7 mouse cellular contexts compared by ENCODE assay signal in genomic region chr13:34149463-34150176, GRCm38 (mm10). TPM values are rescaled to one million over a fixed set of nuclear protein-coding genes. Genes with fewer than 3 reads are reported as not detected.
DNase-seq lines count a peak whose midpoint lies in the region; ATAC-seq lines count a peak whose summit lies in the region.

No protein-coding gene starts in this region.

- H3K27ac ChIP-seq in heart, embryonic 16.5 days (ENCODE audit: low read length), result peak overlapping the region; percentile 87
- H3K27ac ChIP-seq in liver, embryonic 12.5 days, result no peak overlapping the region
- 0 out of 2 replicates have a peak overlapping the region, but pooled peaks have one; percentile 1 for H3K27ac ChIP-seq in stomach, embryonic 16.5 days (ENCODE audit: low read length)

- WGBS in heart, embryonic 16.5 days, result 54% methylated on average over 5 of the region's 5 CpGs
- WGBS in liver, embryonic 12.5 days (ENCODE audit: insufficient replicate concordance), result 49% methylated on average over 5 of the region's 5 CpGs
- 58% methylated on average over 5 of the region's 5 CpGs for WGBS in stomach, embryonic 16.5 days

- peak overlapping the region; percentile 68 for H3K9ac ChIP-seq in heart, embryonic 16.5 days (ENCODE audit: low read length)
- no peak overlapping the region for H3K9ac ChIP-seq in liver, embryonic 12.5 days
- H3K9ac ChIP-seq in stomach, embryonic 16.5 days (ENCODE audit: low read length), result peak overlapping the region; percentile 68; the same call in 1 of the 2 replicates

- no peak for ATAC-seq in megakaryocyte, adult 5-6 weeks (ENCODE audit: poor library complexity, severe bottlenecking)
- no peak for ATAC-seq in heart, embryonic 16.5 days (replicated peaks; ENCODE audit: extremely low read depth, insufficient read depth, low FRiP score)
- no peak for ATAC-seq in liver, embryonic 12.5 days
- no peak for ATAC-seq in stomach, embryonic 16.5 days (ENCODE audit: insufficient read depth, low FRiP score)

- H3K4me1 ChIP-seq in megakaryocyte, embryonic 14.5 days, result peaks cover 63% of the 10 kb centered on the region
- H3K4me1 ChIP-seq in heart, embryonic 16.5 days (ENCODE audit: control insufficient read depth, insufficient read depth, low read length), result peaks cover 38% of the 10 kb centered on the region
- peaks cover 18% of the 10 kb centered on the region for H3K4me1 ChIP-seq in liver, embryonic 12.5 days
- peaks cover 19% of the 10 kb centered on the region for H3K4me1 ChIP-seq in stomach, embryonic 16.5 days (ENCODE audit: control insufficient read depth, insufficient read depth, low read length)

- intact Hi-C loops in gastrocnemius, postnatal 14 days (cut with DNase I; ENCODE audit: low total_unique reads), result no loop called here

- H3K27me3 ChIP-seq in megakaryocyte, embryonic 14.5 days (replicated peaks), result peaks cover 19% of the 10 kb centered on the region
- H3K27me3 ChIP-seq in heart, embryonic 16.5 days (ENCODE audit: control insufficient read depth, insufficient read depth, low read length), result no peaks in the 10 kb centered on the region
- peaks cover 52% of the 10 kb centered on the region for H3K27me3 ChIP-seq in liver, embryonic 12.5 days (replicated peaks)
- no peaks in the 10 kb centered on the region for H3K27me3 ChIP-seq in stomach, embryonic 16.5 days (ENCODE audit: control insufficient read depth, insufficient read depth, low read length)

- H3K4me3 ChIP-seq in megakaryocyte, embryonic 14.5 days (replicated peaks), result peak overlapping the region; percentile 86
- peak overlapping the region; percentile 55 for H3K4me3 ChIP-seq in heart, embryonic 16.5 days (ENCODE audit: low read length)
- H3K4me3 ChIP-seq in liver, embryonic 12.5 days, result peak overlapping the region; percentile 37; the same call in 1 of the 2 replicates
- H3K4me3 ChIP-seq in stomach, embryonic 16.5 days (replicated peaks; ENCODE audit: low read length), result peak overlapping the region; percentile 50

- no peaks in the 10 kb centered on the region for H3K36me3 ChIP-seq in megakaryocyte, embryonic 14.5 days (replicated peaks; ENCODE audit: low read length)
- no peaks in the 10 kb centered on the region for H3K36me3 ChIP-seq in heart, embryonic 16.5 days (ENCODE audit: control insufficient read depth, insufficient read depth)
- H3K36me3 ChIP-seq in liver, embryonic 12.5 days, result no peaks in the 10 kb centered on the region
- H3K36me3 ChIP-seq in stomach, embryonic 16.5 days (ENCODE audit: control insufficient read depth, insufficient read depth, low read length), result no peaks in the 10 kb centered on the region

- no peaks in the 10 kb centered on the region for H3K9me3 ChIP-seq in megakaryocyte, embryonic 14.5 days
- H3K9me3 ChIP-seq in heart, embryonic 16.5 days (replicated peaks; ENCODE audit: control insufficient read depth, low read length), result no peaks in the 10 kb centered on the region
- H3K9me3 ChIP-seq in liver, embryonic 12.5 days (replicated peaks), result no peaks in the 10 kb centered on the region
- H3K9me3 ChIP-seq in stomach, embryonic 16.5 days (replicated peaks; ENCODE audit: control insufficient read depth, low read length), result no peaks in the 10 kb centered on the region

- H3K4me2 ChIP-seq in heart, embryonic 16.5 days (ENCODE audit: low read depth, low read length), result peak overlapping the region; percentile 80
- peak overlapping the region; percentile 59 for H3K4me2 ChIP-seq in liver, embryonic 12.5 days
- H3K4me2 ChIP-seq in stomach, embryonic 16.5 days (ENCODE audit: low read depth, low read length), result peak overlapping the region; percentile 71

- DNase-seq in ovary, postnatal 10 days (ENCODE audit: low spot score), result no peak
- DNase-seq in gastrocnemius, postnatal 14 days, result no peak

RNA-seq across cellular contexts. Expression of gene Psmg4, which starts 13.1 kb away (rescaled TPM):
- polyA plus RNA-seq in megakaryocyte, embryonic 14.5 days (2012; ENCODE audit: insufficient read depth, low replicate concordance), result 32.8 and 36.0 TPM in 2 replicates
- 54.0 and 59.5 TPM in 2 replicates for total RNA-seq in megakaryocyte, adult 5-6 weeks (2015)
- 182 TPM in 2 replicates for total RNA-seq in megakaryocyte, adult 5-6 weeks (2017)
- polyA plus RNA-seq in heart, embryonic 16.5 days (2015; fragmentation: Nextera tagmentation; extraction: Ambion mirVana), result 65.3 and 74.1 TPM in 2 replicates
- 55.2 and 60.4 TPM in 2 replicates for polyA plus RNA-seq in liver, embryonic 12.5 days (2016; fragmentation: Nextera tagmentation; extraction: Ambion mirVana)
- polyA plus RNA-seq in stomach, embryonic 16.5 days (2015; fragmentation: Nextera tagmentation; extraction: Ambion mirVana), result 58.8 and 62.9 TPM in 2 replicates
- 10 to 100 TPM; 26.0 to 26.9 TPM for total RNA-seq in gastrocnemius, postnatal 14 days (2021)

RNA-seq across cellular contexts. Expression of gene Tubb2b, which starts 19.4 kb away (rescaled TPM):
- 11.0 and 15.6 TPM in 2 replicates for polyA plus RNA-seq in megakaryocyte, embryonic 14.5 days (2012; ENCODE audit: insufficient read depth, low replicate concordance)
- total RNA-seq in megakaryocyte, adult 5-6 weeks (2015), result not detected in 2 replicates
- total RNA-seq in megakaryocyte, adult 5-6 weeks (2017), result 0.15 and 0.53 TPM in 2 replicates
- polyA plus RNA-seq in heart, embryonic 16.5 days (2015; fragmentation: Nextera tagmentation; extraction: Ambion mirVana), result 52.1 and 56.8 TPM in 2 replicates
- 1.6 and 1.9 TPM in 2 replicates for polyA plus RNA-seq in liver, embryonic 12.5 days (2016; fragmentation: Nextera tagmentation; extraction: Ambion mirVana)
- polyA plus RNA-seq in stomach, embryonic 16.5 days (2015; fragmentation: Nextera tagmentation; extraction: Ambion mirVana), result 41.7 and 45.5 TPM in 2 replicates
- total RNA-seq in gastrocnemius, postnatal 14 days (2021), result 1 to 10 TPM; 5.8 to 7.5 TPM
